Mouse (Mus musculus): ENCODE measurements at regions not wholly inside any gene's neighbourhood (a gene's known extent, or its start where the extent isn't known, plus 50 kb on each side); places are given as distances from the start of the nearest gene placed in this dataset.

- TF ChIP-seq CTCF (IDR thresholded peaks at IDR 0.05; ENCODE audit: low read depth): no peak
- TF ChIP-seq EP300 (IDR thresholded peaks at IDR 0.05; ENCODE audit: low read depth): no peak
Measured at GRCm38 (mm10) chr17:75603417-75604086, 51.8 kb upstream of the Fam98a start.
